Mouse (Mus musculus) thymus, postnatal 10 days (tissue): ENCODE data around the gene Hspa8.
"Not testable (repeated sequence)": the region's sequence is repeated elsewhere in the genome, so short reads cannot be mapped to it uniquely, and the experiment has no call there.

Experiments
- DNase-seq, 2 experiments: peaks; one replicate each; pipeline ENCODE4 v3.0.0; 2021; ENCODE audit warnings: low spot score in 2 of 2

Gene Hspa8

DNA sequence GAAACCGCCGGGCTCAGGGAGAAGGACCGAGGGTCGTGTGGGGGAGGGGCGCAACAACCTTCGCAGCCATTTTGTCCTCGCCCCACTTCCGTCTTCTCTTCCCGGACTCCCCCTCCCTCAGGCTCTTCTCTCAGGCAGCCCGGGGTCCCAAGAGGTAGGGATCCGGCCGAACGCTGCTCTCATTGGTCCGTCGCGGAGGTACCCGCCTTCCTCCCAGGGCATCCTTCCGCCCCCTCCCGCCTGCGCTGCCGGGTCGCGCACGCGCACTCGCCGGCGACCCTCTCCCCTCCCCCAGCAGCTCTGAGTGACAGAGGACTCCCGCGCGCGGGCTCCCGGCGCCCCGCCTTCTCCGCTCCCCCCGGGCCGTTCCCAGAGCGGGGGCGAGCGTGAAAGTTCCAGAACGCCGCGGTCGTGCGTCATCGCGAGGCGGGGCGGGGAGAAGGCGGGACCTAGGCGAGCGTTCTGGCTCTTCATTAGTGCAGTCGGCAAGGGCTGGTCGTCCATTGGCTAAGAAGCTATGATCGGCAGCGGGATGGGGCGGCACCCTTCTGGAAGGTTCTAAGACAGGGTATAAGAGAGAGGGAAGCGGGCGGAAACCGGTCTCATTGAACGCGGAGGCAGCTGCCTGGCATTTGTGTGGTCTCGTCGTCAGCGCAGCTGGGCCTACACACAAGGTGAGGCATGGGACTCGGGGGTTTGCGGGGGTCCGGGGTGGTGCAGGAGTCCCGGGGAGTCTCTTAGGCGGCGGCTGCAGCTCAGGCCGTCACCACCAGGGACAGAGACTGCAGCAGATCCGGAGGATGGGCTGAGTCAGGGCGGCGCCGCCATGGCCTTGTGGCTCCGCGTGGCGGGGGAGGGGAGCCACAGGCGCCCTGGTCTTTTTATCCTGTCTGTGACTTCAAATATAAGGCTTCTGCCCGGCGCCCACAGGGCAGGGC is at the start of gene Hspa8:
Hspa8 (plus strand) TSS at position 310 of the 938 bp plus-strand sequence.
- DNase-seq = peak; percentile 100

GRCm38 (mm10) chr9:40751749-40752148 is 49.0 kb upstream of the Hspa8 start:
- no peak for DNase-seq

GRCm38 (mm10) chr9:40756401-40756800 is 44.4 kb upstream of the Hspa8 start:
- peak; percentile 22 to 62 for DNase-seq

GRCm38 (mm10) chr9:40757105-40757626 is 43.6 kb upstream of the Hspa8 start:
- DNase-seq = peak; percentile 5 to 19

DNA sequence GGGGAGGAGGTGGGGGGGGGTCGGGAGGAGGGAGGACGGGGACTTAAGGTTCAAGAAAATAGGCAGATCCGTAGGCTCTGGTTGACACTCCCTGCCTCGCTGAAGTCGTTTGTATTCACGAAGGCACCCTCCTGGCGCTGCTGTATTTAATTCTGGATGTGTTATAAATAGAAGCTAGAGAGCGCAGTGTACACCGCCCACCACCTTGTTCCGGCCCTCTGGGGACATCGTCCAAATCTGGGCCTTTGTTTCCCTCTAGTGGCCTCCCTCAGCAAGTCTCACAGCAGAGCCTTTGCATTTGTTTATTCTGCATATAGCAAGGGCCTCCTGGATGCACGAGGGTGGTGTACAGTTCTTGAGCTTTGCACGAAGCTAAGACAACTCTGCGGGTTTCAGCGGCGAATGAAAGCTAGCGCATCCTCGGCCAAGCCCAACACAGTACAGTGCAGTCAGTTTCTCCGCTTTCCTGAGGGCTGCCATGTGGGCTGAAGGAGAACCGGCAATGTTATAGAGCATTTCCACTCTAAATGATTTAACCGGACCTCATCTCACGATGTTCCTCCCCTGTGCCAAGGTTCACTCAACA is 43.0 kb upstream of the Hspa8 start:
- peak; percentile 17 to 39 for DNase-seq

- DNase-seq = no peak
Measured at GRCm38 (mm10) chr9:40762354-40762753, 38.4 kb upstream of the Hspa8 start.

GRCm38 (mm10) chr9:40764887-40765580 is 35.8 kb upstream of the Hspa8 start:
- DNase-seq = no peak

- DNase-seq = no peak
Measured at GRCm38 (mm10) chr9:40765581-40765940, 35.2 kb upstream of the Hspa8 start.

DNA sequence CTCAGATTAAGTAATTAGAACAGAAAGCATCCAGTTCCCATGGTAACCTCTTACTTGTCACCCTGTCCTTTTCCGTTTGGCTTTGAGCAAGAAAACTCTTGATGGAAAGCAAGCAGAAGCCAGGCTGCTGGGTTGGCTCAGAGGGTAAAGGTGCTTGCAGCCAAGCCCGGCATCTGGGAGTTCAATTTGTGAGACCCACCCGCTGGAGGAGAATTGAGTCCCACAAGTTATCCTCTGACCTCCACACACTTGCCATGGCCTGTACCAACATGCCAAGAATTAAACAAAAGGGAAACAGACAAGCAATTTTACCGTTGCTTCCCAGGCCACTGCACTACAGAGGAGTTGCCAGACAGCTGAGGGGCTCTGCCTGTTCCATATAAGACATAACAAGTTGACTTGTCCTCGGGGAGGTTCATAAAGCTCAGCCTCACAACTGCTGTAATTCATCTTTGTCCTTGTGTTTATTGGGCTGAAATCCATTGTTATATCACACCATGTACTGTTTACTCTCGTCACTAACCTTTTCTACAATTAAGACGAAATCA is 34.7 kb upstream of the Hspa8 start:
- DNase-seq = no peak

DNA sequence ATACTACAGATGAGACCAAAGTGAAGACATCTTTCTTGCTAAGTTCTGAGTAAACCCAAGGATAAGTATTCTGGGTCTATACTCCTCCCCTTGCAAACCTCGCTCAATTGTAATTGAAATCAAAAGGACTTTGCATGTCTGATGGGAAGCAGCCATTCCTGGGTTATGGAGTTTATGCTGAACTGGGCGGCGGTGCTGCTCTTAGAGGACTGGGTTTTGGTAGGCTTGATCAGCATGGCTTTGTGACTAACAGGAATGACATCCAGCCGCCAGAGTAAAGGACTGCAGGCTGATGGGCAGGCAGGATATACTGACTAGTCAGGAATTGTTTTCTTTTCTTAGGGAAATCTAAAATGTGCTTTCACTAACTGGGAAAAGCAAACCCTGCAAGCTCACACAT is 32.8 kb upstream of the Hspa8 start:
- no peak for DNase-seq

GRCm38 (mm10) chr9:40772246-40772645 is 28.5 kb upstream of the Hspa8 start:
- DNase-seq = no peak

- not testable (repeated sequence) for DNase-seq
Measured at GRCm38 (mm10) chr9:40773142-40773541, 27.6 kb upstream of the Hspa8 start.

DNA sequence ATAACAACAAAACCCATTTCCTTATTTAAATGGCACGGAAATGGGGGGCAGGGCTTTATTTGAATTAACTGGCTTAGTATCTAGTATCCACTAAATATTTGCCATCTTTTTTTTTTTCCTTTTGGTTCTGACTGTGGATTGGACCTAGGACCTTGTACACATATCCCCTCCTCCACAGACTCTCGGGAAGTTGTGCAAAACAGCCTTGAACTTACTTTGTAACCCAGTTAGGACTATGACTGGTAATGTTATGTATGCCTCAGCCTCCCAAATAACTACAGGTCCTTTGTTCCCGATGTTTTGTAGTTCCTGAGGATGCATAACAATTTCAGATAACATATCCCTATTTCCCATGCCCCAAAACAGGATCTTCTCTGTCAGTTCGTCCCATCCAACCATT is 26.9 kb upstream of the Hspa8 start:
- DNase-seq = no peak

DNA sequence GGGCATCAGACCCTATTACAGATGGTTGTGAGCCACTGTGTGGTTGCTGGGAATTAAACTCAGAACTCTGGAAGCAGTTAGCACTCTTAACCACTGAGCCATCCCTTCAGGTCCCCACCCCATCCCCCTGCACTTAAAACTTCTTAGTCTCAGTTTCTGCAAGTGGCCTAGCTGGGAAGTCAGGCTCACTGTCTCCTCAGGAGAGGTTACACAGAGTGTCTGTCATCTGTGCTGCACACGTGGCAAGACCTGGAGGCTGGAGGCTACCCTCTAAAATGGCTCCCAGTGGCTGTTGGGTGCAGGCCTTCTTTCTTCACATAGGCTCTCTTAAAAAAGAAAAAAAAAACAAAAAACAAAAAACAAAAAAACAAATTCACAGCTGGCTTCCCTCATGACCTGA is 24.7 kb upstream of the Hspa8 start:
- DNase-seq = no peak

GRCm38 (mm10) chr9:40776459-40777248 is 24.1 kb upstream of the Hspa8 start:
- DNase-seq = no peak

DNA sequence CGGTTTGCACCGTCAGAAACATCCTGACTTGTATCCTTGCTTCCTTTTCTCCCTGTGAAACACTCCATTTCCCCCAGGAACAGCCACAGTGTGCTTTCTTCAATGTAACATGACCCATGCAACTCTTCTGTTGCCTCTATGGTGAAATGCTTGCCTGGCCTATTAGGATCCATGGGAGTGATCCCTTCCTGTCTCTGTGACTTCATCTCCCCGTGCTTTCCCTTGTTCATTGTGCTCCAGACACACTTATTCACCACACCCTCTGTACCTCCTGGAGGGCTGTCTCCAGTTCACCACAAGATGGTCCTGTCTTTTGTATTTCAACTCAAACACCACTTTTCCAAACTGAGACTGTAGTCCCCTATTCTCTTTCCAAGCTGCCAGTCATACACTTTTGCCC is 20.7 kb upstream of the Hspa8 start:
- no peak for DNase-seq

DNA sequence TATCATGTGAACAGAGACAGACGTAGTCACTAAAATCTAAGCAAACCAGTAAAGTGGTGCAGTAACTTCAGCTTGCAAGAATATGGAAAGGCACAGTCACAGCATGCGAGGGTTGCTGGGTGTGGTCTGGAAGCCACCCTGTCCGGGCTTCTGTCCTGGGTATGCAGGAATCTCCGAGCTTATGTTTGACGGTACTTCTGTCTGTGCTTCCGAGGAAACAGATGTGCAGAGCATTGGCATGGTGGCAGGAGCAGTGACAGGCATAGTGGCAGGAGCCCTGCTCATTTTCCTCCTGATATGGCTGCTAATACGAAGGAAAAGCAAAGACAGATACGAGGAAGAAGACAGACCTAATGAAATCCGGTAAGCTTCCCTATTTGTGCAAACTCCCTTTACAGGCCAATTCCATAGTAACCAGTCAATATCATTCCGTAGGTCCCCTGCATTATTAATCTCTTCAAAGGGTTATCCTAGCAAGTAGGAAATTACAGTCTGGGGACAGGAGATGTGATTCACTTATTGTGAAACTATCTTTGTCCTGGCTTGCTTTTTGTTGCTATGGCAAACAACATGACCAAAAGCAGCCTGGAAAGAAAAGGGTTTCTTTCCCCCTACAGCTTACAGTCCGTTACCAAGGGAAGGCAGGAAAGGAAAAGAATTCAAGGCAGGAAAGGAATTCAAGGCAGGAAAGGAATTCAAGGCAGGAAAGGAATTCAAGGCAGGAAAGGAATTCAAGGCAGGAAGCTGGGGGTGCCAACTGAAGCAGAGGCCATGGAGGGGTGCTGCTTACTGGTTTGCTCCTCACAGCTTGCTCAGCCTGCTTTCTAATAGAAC is 19.7 kb upstream of the Hspa8 start:
- no peak for DNase-seq

GRCm38 (mm10) chr9:40781726-40782581 is 18.8 kb upstream of the Hspa8 start:
- DNase-seq = peak in 1 of 2 experiments; percentile 23

GRCm38 (mm10) chr9:40783641-40784373 is 17.0 kb upstream of the Hspa8 start:
- peak; percentile 48 to 55 for DNase-seq
